Comparison of ENCODE assay signal across 12 mouse cellular contexts in the genomic region with DNA sequence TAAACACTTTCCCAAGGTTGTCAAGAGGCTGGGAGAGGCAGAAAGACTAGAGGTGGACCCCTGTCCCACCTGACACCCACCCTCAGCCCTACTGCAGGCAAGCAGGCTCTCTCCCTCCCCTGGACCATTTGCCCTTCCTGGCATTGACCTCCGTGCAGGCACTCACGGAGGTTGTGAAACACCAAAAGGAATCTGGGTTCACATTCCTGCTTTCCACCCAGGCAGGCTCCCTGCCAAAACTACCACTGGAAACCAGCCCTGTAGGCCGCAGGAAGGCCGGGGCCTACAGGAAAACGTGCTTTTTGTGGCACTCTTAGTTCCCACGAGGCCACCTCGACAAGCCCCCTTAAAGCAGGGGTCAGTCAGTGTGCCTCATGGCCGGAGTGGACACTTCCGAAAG.
DNase-seq lines count a peak whose midpoint lies in the region; ATAC-seq lines count a peak whose summit lies in the region.
"Had no signal": no experiment of that assay in that cellular context is flagged by ENCODE, and none has a peak within 500 bp of the region (broad histone marks: within the 10 kb centered on the region; RNA-seq: fewer than 3 reads in every experiment).

No protein-coding gene starts in this region.

- H3K9ac ChIP-seq in stomach, embryonic 16.5 days (ENCODE audit: low read length): no peak overlapping the region; the same call in 1 of the 2 replicates
- H3K9ac ChIP-seq: embryonic facial prominence, embryonic 13.5 days; liver, embryonic 14.5 days had no signal

- ATAC-seq in stomach, embryonic 16.5 days (ENCODE audit: insufficient read depth, low FRiP score): no peak
- no peak for ATAC-seq in cerebellum, adult (ENCODE audit: insufficient number of reproducible peaks, low FRiP score, low TSS enrichment)
- ATAC-seq: Patski had no signal

- 58% methylated on average over 9 of the region's 9 CpGs for WGBS in stomach, embryonic 16.5 days

- no peaks in the 10 kb centered on the region for H3K27me3 ChIP-seq in stomach, embryonic 16.5 days (ENCODE audit: control insufficient read depth, insufficient read depth, low read length)
- H3K27me3 ChIP-seq: embryonic facial prominence, embryonic 13.5 days; Patski had no signal

- no peak overlapping the region for H3K4me2 ChIP-seq in stomach, embryonic 16.5 days (ENCODE audit: low read depth, low read length)
- H3K4me2 ChIP-seq: embryonic facial prominence, embryonic 13.5 days had no signal

- no peaks in the 10 kb centered on the region for H3K9me3 ChIP-seq in stomach, embryonic 16.5 days (replicated peaks; ENCODE audit: control insufficient read depth, low read length)
- H3K9me3 ChIP-seq: embryonic facial prominence, embryonic 13.5 days had no signal

- no peaks in the 10 kb centered on the region for H3K36me3 ChIP-seq in stomach, embryonic 16.5 days (ENCODE audit: control insufficient read depth, insufficient read depth, low read length)
- H3K36me3 ChIP-seq: embryonic facial prominence, embryonic 13.5 days had no signal

- H3K4me3 ChIP-seq in stomach, embryonic 16.5 days (replicated peaks; ENCODE audit: low read length): no peak overlapping the region
- H3K4me3 ChIP-seq: embryonic facial prominence, embryonic 13.5 days had no signal

- peak; percentile 12 for DNase-seq in ovary, adult 18-20 months (ENCODE audit: low spot score)
- DNase-seq in ovary, postnatal 14 days (ENCODE audit: low spot score): no peak
- peak; percentile 37 to 58 for DNase-seq in gastrocnemius, postnatal 4 days (ENCODE audit: low spot score in 2 of 2)
- DNase-seq in kidney, postnatal 25 days: peak; percentile 79 to 91
- DNase-seq in thymus, postnatal 0 days (ENCODE audit: low spot score): no peak
- DNase-seq in frontal cortex, postnatal 14 days (ENCODE audit: low spot score in 2 of 2): no peak
- DNase-seq: spleen, adult 18-20 months had no signal

- H3K4me1 ChIP-seq in stomach, embryonic 16.5 days (ENCODE audit: control insufficient read depth, insufficient read depth, low read length): peaks cover 12% of the 10 kb centered on the region; the same call in 1 of the 2 replicates

- peak overlapping the region; percentile 75 for H3K27ac ChIP-seq in stomach, embryonic 16.5 days (ENCODE audit: low read length)
- H3K27ac ChIP-seq: embryonic facial prominence, embryonic 13.5 days; liver, embryonic 14.5 days had no signal

Comparison
In these comparisons a context has a peak if more than half of its experiments do, and no peak if none do; other contexts are left out.
1. DNase-seq: peak in ovary, adult 18-20 months (single experiment), gastrocnemius, postnatal 4 days (2 of 2) and kidney, postnatal 25 days (2 of 2); none in ovary, postnatal 14 days (single experiment), thymus, postnatal 0 days (single experiment) and frontal cortex, postnatal 14 days (0 of 2).